Mouse (Mus musculus) embryo, embryonic 11.5 days (tissue): Measurements from ENCODE around the gene Zfp951.
"Not testable (repeated sequence)": the region's sequence is repeated elsewhere in the genome, so short reads cannot be mapped to it uniquely, and the experiment has no call there.

Experiments
- DNase-seq: peaks from one replicate; pipeline ENCODE4 v3.0.0-alpha.2; 2012; ENCODE audit warnings: low read depth, low spot score

The Zfp951 gene

GRCm38 (mm10) chr5:104859962-104860525 lies at the start of gene Zfp951:
Gene Zfp951, minus strand, starts transcription at chr5:104860070.
- not testable (repeated sequence) for DNase-seq

- DNase-seq = not testable (repeated sequence)
Measured at GRCm38 (mm10) chr5:104906556-104906955, 46.7 kb upstream of the Zfp951 start.

- DNase-seq = not testable (repeated sequence)
Measured at GRCm38 (mm10) chr5:104859045-104859961, 567 bp downstream of the Zfp951 start.

- not testable (repeated sequence) for DNase-seq
Measured at GRCm38 (mm10) chr5:104854546-104854945, 5.3 kb downstream of the Zfp951 start.

- no peak for DNase-seq
Measured at GRCm38 (mm10) chr5:104833330-104833729, 26.5 kb downstream of the Zfp951 start.

- no peak for DNase-seq
Measured at GRCm38 (mm10) chr5:104829611-104830010, 30.3 kb downstream of the Zfp951 start.

GRCm38 (mm10) chr5:104770138-104770537 lies 89.7 kb downstream of the Zfp951 start:
- DNase-seq = not testable (repeated sequence)
